Mouse (Mus musculus) neural tube, embryonic 12.5 days (tissue): ENCODE data around the gene 2900026A02Rik. TPM values are rescaled to one million over a fixed set of nuclear protein-coding genes. Genes with fewer than 3 reads are reported as not detected.

Experiments
- ATAC-seq: fragments of 200-750 bp; cut with Nextera tagmentation; 2 replicates; pipeline ENCODE4 v1.8.0; 2017; ENCODE audit warnings: low read depth, mild to moderate bottlenecking, moderate TSS enrichment, moderate library complexity; ENCODE audit not compliant: low FRiP score
- H3K27ac ChIP-seq: fragments of 300-500 bp; sonication (generic); 2 replicates; pipeline ENCODE4 v1.5.1; 2016
- H3K27me3 ChIP-seq: fragments of 300-500 bp; sonication (generic); replicated peaks from 2 replicates; pipeline ENCODE4 v1.6.1; 2016; ENCODE audit warnings: mild to moderate bottlenecking
- H3K36me3 ChIP-seq: fragments of 300-500 bp; sonication (generic); 2 replicates; pipeline ENCODE4 v1.6.1; 2016; ENCODE audit warnings: mild to moderate bottlenecking
- H3K4me1 ChIP-seq: fragments of 300-500 bp; sonication (generic); 2 replicates; pipeline ENCODE4 v1.6.1; 2016
- H3K4me2 ChIP-seq: fragments of 300-500 bp; sonication (generic); replicated peaks from 2 replicates; pipeline ENCODE4 v1.6.1; 2016; ENCODE audit warnings: mild to moderate bottlenecking
- H3K4me3 ChIP-seq: fragments of 300-500 bp; sonication (generic); 2 replicates; pipeline ENCODE4 v1.5.1; 2016
- H3K9ac ChIP-seq: fragments of 300-500 bp; sonication (generic); 2 replicates; pipeline ENCODE4 v1.6.1; 2016; ENCODE audit warnings: mild to moderate bottlenecking
- H3K9me3 ChIP-seq: fragments of 300-500 bp; sonication (generic); 2 replicates; pipeline ENCODE4 v1.6.1; 2016; ENCODE audit warnings: mild to moderate bottlenecking
- WGBS: fragments of 180-500 bp; shearing (Covaris S2); methylation state at CpG from one replicate; pipeline ENCODE4 v1.1.7; 2016; 5-methylcytosine and 5-hydroxymethylcytosine counted together
- polyA plus RNA-seq: library from polyadenylated mRNA; unstranded; fragments of >200 nt; fragmentation: Nextera tagmentation; extraction: Ambion mirVana; gene quantifications from 2 replicates; pipeline ENCODE4 v1.2.1, GENCODE M21; 2016

2900026A02Rik gene
- polyA plus RNA-seq, 1 experiment from 2014 or later = 3.0 TPM

- WGBS = 83% methylated on average over 13 of the region's 13 CpGs
- Histone ChIP-seq H3K27me3 (no peaks in the 10 kb centered on the region), H3K27ac (no peak overlapping the region), H3K9me3 (no peaks in the 10 kb centered on the region), H3K4me1 (peaks cover 14% of the 10 kb centered on the region), H3K4me2 (no peak overlapping the region), H3K4me3 (no peak overlapping the region), H3K9ac (no peak overlapping the region), H3K36me3 (no peaks in the 10 kb centered on the region)
- ATAC-seq = no peak
These were observed 11.1 kb downstream of the 2900026A02Rik start for GRCm38 (mm10) chr5:113209898-113210297.

- no peaks in the 10 kb centered on the region for H3K27me3 ChIP-seq
- 54% methylated on average over 11 of the region's 11 CpGs for WGBS
- H3K9me3 ChIP-seq = no peaks in the 10 kb centered on the region
- H3K4me1 ChIP-seq = peaks cover 14% of the 10 kb centered on the region
- no peak overlapping the region for H3K4me2 ChIP-seq
- no peak overlapping the region for H3K9ac ChIP-seq
- no peak overlapping the region; the same call in 1 of the 2 replicates for H3K27ac ChIP-seq
- no peaks in the 10 kb centered on the region for H3K36me3 ChIP-seq
- ATAC-seq = no peak
- H3K4me3 ChIP-seq = no peak overlapping the region
These were observed 11.7 kb downstream of the 2900026A02Rik start for GRCm38 (mm10) chr5:113209401-113209750.

DNA sequence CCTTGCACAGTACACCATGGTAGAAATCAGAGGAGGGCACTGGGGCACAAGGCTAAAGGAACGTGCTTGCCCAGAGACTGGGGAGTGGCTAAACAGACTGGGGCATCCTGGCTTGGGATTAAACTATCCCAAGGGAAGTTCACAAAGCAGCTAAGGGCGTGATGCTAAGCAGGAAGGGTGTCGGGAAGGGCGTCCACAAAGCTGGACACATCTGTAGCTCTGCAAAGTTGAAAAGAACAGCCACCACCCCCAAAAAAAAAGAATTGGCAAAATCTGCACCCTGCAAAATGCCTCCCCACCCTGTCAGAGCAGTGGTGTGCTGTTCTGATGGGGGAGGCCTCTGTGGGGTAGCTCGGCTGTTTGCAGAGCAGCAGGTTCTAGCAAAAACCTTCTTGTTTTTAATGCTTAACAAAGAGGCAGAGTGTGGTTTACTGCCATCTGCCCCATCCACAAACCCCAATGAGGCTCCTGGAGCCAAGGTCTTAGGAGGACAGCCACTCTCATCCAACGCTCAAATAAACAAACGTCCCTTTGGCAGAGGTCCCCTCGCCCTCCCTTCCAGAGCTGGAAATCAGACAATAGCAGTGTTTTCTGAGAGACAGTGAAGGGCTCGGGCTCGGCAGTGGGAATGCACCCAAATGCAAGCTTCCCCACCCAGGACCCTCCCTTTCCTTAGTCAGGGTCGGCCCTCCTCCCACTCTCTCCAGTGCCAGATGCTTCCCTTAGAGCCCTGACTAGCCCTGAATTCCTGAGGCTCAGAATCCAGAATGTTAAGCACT is 12.2 kb downstream of the 2900026A02Rik start:
- no peak overlapping the region for H3K4me3 ChIP-seq
- H3K36me3 ChIP-seq = no peaks in the 10 kb centered on the region
- no peaks in the 10 kb centered on the region for H3K9me3 ChIP-seq
- H3K27me3 ChIP-seq = no peaks in the 10 kb centered on the region
- peaks cover 14% of the 10 kb centered on the region for H3K4me1 ChIP-seq
- ATAC-seq = 0 out of 2 replicates have a peak, but pooled peaks have one; percentile 39
- H3K9ac ChIP-seq = no peak overlapping the region
- no peak overlapping the region; the same call in 1 of the 2 replicates for H3K27ac ChIP-seq
- no peak overlapping the region for H3K4me2 ChIP-seq
- WGBS = 41% methylated on average over 11 of the region's 11 CpGs

- ATAC-seq = no peak
- 76% methylated on average over 4 of the region's 4 CpGs for WGBS
- Histone ChIP-seq H3K9ac (no peak overlapping the region), H3K27me3 (no peaks in the 10 kb centered on the region), H3K4me2 (no peak overlapping the region), H3K4me3 (no peak overlapping the region), H3K27ac (no peak overlapping the region), H3K36me3 (no peaks in the 10 kb centered on the region), H3K9me3 (no peaks in the 10 kb centered on the region), H3K4me1 (peaks cover 14% of the 10 kb centered on the region)
These were observed 13.0 kb downstream of the 2900026A02Rik start for GRCm38 (mm10) chr5:113208048-113208447.

GRCm38 (mm10) chr5:113206670-113207352 is 14.2 kb downstream of the 2900026A02Rik start:
- Histone ChIP-seq H3K9me3 (no peaks in the 10 kb centered on the region), H3K36me3 (no peaks in the 10 kb centered on the region), H3K4me1 (peaks cover 14% of the 10 kb centered on the region), H3K9ac (no peak overlapping the region), H3K4me3 (no peak overlapping the region), H3K27ac (no peak overlapping the region), H3K4me2 (no peak overlapping the region), H3K27me3 (no peaks in the 10 kb centered on the region)
- no peak for ATAC-seq
- WGBS = 71% methylated on average over 9 of the region's 9 CpGs

DNA sequence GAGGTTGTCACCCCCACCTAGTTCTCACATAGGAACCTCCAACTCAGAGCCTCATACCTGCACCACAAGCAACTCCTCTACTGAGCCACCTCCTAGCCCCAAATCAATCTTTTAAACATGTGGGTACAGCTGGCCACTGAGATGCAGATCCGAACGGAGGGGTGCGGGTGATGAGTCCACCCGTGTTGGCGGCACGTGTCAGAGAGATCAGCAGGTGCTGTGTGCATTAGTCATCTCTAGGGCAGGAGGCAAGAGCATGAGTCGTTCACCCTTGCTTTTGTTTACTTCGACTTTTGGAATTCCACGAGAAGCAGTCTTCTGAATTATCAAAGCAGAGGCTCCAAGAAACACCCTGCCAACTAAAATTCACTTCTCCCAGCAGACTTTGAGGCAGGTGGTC is 16.8 kb downstream of the 2900026A02Rik start:
- ATAC-seq = no peak
- Histone ChIP-seq H3K4me1 (peaks cover 10% of the 10 kb centered on the region), H3K9ac (no peak overlapping the region), H3K9me3 (no peaks in the 10 kb centered on the region), H3K27ac (no peak overlapping the region), H3K4me2 (no peak overlapping the region), H3K27me3 (no peaks in the 10 kb centered on the region), H3K4me3 (no peak overlapping the region), H3K36me3 (no peaks in the 10 kb centered on the region)
- 91% methylated on average over 9 of the region's 9 CpGs for WGBS

DNA sequence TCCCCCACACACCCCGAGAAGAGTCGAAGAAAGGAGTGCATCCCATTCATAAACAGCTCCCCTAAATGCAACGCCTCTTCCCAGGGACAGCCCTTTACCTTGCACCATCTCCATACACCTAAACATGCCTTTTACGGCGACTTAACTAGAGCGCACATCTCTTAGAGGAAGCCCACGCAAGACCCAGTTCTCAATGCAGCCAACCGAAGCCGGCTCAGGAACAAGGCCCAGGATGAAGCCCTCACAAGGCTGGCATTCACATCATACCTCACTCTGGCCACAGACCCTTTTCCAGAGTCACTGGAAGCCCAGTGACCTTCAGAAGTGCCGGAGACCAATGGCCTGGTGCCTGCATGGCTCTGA is 21.3 kb downstream of the 2900026A02Rik start:
- no peak overlapping the region for H3K4me3 ChIP-seq
- H3K4me2 ChIP-seq = no peak overlapping the region
- H3K27ac ChIP-seq = no peak overlapping the region
- no peak for ATAC-seq
- WGBS = 87% methylated on average over 10 of the region's 10 CpGs
- no peaks in the 10 kb centered on the region for H3K9me3 ChIP-seq
- H3K4me1 ChIP-seq = peaks cover 6% of the 10 kb centered on the region; the same call in 1 of the 2 replicates
- H3K9ac ChIP-seq = no peak overlapping the region
- H3K36me3 ChIP-seq = no peaks in the 10 kb centered on the region
- no peaks in the 10 kb centered on the region for H3K27me3 ChIP-seq

- Histone ChIP-seq H3K27ac (no peak overlapping the region), H3K4me3 (no peak overlapping the region), H3K9ac (no peak overlapping the region), H3K9me3 (no peaks in the 10 kb centered on the region), H3K27me3 (no peaks in the 10 kb centered on the region), H3K36me3 (no peaks in the 10 kb centered on the region), H3K4me2 (no peak overlapping the region), H3K4me1 (peaks cover 6% of the 10 kb centered on the region; the same call in 1 of the 2 replicates)
- no peak for ATAC-seq
- WGBS = 45% methylated on average over 8 of the region's 8 CpGs
These were observed 21.8 kb downstream of the 2900026A02Rik start for GRCm38 (mm10) chr5:113199126-113199771.

GRCm38 (mm10) chr5:113196916-113197794 is 23.9 kb downstream of the 2900026A02Rik start:
- WGBS = 44% methylated on average over 9 of the region's 9 CpGs

GRCm38 (mm10) chr5:113195907-113196306 is 25.1 kb downstream of the 2900026A02Rik start:
- ATAC-seq = no peak
- peaks cover 6% of the 10 kb centered on the region; the same call in 1 of the 2 replicates for H3K4me1 ChIP-seq
- H3K4me3 ChIP-seq = no peak overlapping the region
- WGBS = 92% methylated on average over 6 of the region's 6 CpGs
- H3K36me3 ChIP-seq = no peaks in the 10 kb centered on the region
- H3K4me2 ChIP-seq = no peak overlapping the region
- H3K27me3 ChIP-seq = no peaks in the 10 kb centered on the region
- no peaks in the 10 kb centered on the region for H3K9me3 ChIP-seq
- no peak overlapping the region for H3K9ac ChIP-seq
- no peak overlapping the region for H3K27ac ChIP-seq

More at GRCm38 (mm10) chr5:113196916-113197794, 23.9 kb downstream of the 2900026A02Rik start:
- H3K9ac ChIP-seq = no peak overlapping the region
- ATAC-seq = no peak
- no peaks in the 10 kb centered on the region for H3K27me3 ChIP-seq
- H3K36me3 ChIP-seq = no peaks in the 10 kb centered on the region
- H3K4me3 ChIP-seq = no peak overlapping the region
- H3K4me2 ChIP-seq = no peak overlapping the region
- H3K9me3 ChIP-seq = no peaks in the 10 kb centered on the region
- H3K4me1 ChIP-seq = peaks cover 6% of the 10 kb centered on the region; the same call in 1 of the 2 replicates
- no peak overlapping the region for H3K27ac ChIP-seq

- Histone ChIP-seq H3K4me3 (no peak overlapping the region), H3K36me3 (no peaks in the 10 kb centered on the region), H3K4me2 (no peak overlapping the region), H3K27ac (no peak overlapping the region), H3K9ac (no peak overlapping the region), H3K27me3 (no peaks in the 10 kb centered on the region), H3K4me1 (peaks cover 6% of the 10 kb centered on the region; the same call in 1 of the 2 replicates), H3K9me3 (no peaks in the 10 kb centered on the region)
- ATAC-seq = no peak
- 85% methylated on average over 12 of the region's 12 CpGs for WGBS
These were observed 25.6 kb downstream of the 2900026A02Rik start for GRCm38 (mm10) chr5:113195451-113195850.
